Mouse (Mus musculus) kidney, embryonic 16.5 days (tissue): Measurements from ENCODE around the gene Wdr5b. TPM values are rescaled to one million over a fixed set of nuclear protein-coding genes. Genes with fewer than 3 reads are reported as not detected.

Experiments
- ATAC-seq: fragments of 200-750 bp; cut with Nextera tagmentation; 2 replicates; pipeline ENCODE4 v1.8.0; 2017; ENCODE audit warnings: moderate TSS enrichment; ENCODE audit not compliant: low FRiP score, low TSS enrichment
- H3K27ac ChIP-seq: fragments of 300-500 bp; sonication (generic); 2 replicates; pipeline ENCODE4 v1.5.1; 2014; ENCODE audit warnings: low read length
- H3K27me3 ChIP-seq: fragments of 300-500 bp; sonication (generic); 2 replicates; pipeline ENCODE4 v1.6.1; 2014; ENCODE audit warnings: low read length, control low read depth, mixed read lengths; ENCODE audit not compliant: insufficient read depth
- H3K36me3 ChIP-seq: fragments of 300-500 bp; sonication (generic); 2 replicates; pipeline ENCODE4 v1.6.1; 2014; ENCODE audit warnings: low read length, control low read depth, mixed read lengths; ENCODE audit not compliant: insufficient read depth
- H3K4me1 ChIP-seq: fragments of 300-500 bp; sonication (generic); 2 replicates; pipeline ENCODE4 v1.6.1; 2014; ENCODE audit warnings: low read length, control low read depth, mixed read lengths; ENCODE audit not compliant: insufficient read depth
- H3K4me2 ChIP-seq: fragments of 300-500 bp; sonication (generic); replicated peaks from 2 replicates; pipeline ENCODE4 v1.6.1; 2014; ENCODE audit warnings: low read depth, low read length
- H3K4me3 ChIP-seq: fragments of 300-500 bp; sonication (generic); 2 replicates; pipeline ENCODE4 v1.5.1; 2014; ENCODE audit warnings: mild to moderate bottlenecking, low read length
- H3K9ac ChIP-seq: fragments of 300-500 bp; sonication (generic); replicated peaks from 2 replicates; pipeline ENCODE4 v1.6.1; 2014; ENCODE audit warnings: low read length
- H3K9me3 ChIP-seq: fragments of 300-500 bp; sonication (generic); 2 replicates; pipeline ENCODE4 v1.6.1; 2016; ENCODE audit warnings: low read length, control low read depth
- WGBS: fragments of 180-500 bp; shearing (Covaris S2); extraction: QIAGEN DNeasy Blood & Tissue Kit; methylation state at CpG from one replicate; pipeline ENCODE4 v1.1.7; 2014; 5-methylcytosine and 5-hydroxymethylcytosine counted together
- polyA plus RNA-seq: library from polyadenylated mRNA; unstranded; fragments of >200 nt; fragmentation: Nextera tagmentation; extraction: Ambion mirVana; gene quantifications from 2 replicates; pipeline ENCODE4 v1.2.1, GENCODE M21; 2015

Gene Wdr5b
- polyA plus RNA-seq, 1 experiment from 2014 or later = 9.3 TPM

DNA sequence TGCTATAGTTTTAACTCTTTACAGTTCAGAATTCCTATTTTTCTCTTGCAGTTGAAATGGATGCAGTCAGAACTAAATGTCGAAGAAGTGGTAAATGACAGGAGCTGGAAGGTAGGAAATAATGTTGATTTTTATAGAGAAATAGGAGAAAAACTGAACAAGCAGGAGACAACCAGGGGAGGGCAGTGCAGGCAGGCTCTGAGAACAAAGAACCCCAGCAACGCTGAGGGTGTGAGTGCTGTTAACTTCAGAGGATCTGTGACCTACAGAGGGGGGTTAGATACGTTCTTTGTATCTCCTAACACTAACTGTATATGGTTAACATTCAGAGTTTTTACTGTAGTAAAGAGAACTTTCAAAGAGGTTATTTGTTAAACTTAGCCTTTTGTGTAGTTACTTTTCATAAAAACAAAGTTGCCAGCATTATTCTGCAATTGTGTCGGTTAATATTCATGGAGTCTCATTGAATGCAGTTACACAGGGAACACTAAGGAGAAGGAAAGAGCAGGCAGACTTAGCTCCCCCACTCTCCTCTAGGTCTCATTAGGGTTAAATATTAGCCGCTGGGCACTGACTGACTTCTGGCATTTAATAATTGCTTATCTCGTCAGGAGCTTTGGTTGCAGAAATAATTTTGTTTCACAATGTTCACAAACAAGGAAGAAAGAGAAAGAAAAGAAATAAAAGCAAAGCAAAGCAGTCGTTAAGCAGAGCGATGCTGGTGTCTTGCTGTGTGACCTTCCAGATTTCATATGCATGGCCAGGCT, 49.0 kb downstream of the Wdr5b start:
- no peak overlapping the region for H3K4me3 ChIP-seq
- H3K36me3 ChIP-seq = peaks cover 25% of the 10 kb centered on the region
- H3K4me1 ChIP-seq = no peaks in the 10 kb centered on the region
- ATAC-seq = no peak
- H3K27ac ChIP-seq = peak overlapping the region; percentile 28; the same call in 1 of the 2 replicates
- 70% methylated on average over 8 of the region's 8 CpGs for whole genome bisulfite sequencing
- H3K4me2 ChIP-seq = no peak overlapping the region
- H3K27me3 ChIP-seq = no peaks in the 10 kb centered on the region
- no peak overlapping the region for H3K9ac ChIP-seq
- H3K9me3 ChIP-seq = no peaks in the 10 kb centered on the region

DNA sequence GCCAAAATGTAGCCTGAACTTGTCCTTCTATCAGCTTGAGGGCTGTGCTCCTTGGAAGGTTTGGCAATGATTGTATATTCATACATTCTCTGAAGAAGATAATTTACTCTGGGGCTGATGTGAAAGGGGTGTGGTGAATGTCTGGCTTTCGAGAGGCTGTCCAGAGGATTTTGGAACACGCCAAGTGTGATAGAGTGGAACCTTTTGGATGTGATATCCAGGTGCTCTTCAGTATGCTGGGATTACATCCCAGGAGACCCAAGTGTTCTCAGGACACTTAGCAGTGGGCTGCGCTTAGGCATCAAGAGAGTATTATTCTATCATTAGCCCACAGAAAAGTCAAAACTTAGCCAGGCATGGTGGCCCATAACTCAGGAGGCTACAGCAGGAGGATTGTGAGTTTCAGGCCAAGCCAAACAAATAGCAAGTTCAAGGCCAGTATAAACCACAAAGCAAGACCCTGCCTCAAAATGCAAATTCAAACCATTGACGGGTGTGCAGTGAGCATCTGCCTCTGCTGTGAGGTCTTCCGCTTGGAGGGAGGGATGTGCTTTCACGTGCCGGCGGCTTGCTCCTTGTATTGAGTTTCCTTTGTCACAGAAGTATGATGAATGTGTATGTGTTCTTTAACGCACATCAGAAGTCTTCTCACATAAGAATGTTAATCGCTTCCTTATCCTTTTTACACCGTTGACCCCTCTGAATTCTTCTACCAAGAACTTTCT, 50.0 kb downstream of the Wdr5b start:
- H3K36me3 ChIP-seq = peaks cover 25% of the 10 kb centered on the region

More for the DNA sequence above, 50.0 kb downstream of the Wdr5b start:
- Histone ChIP-seq H3K4me2 (no peak overlapping the region), H3K27ac (no peak overlapping the region), H3K9me3 (no peaks in the 10 kb centered on the region), H3K27me3 (no peaks in the 10 kb centered on the region), H3K4me1 (no peaks in the 10 kb centered on the region), H3K4me3 (no peak overlapping the region), H3K9ac (no peak overlapping the region)
- ATAC-seq = no peak
- 91% methylated on average over 11 of the region's 11 CpGs for WGBS

Other genes with a start within 250 kb of the Wdr5b start
- 1.3 and 1.4 TPM in 2 replicates for gene Parp14, start 169.6 kb upstream of the Wdr5b start, polyA plus RNA-seq
- gene Parp9, start 102.7 kb upstream of the Wdr5b start, polyA plus RNA-seq = 4.8 and 5.0 TPM in 2 replicates
- gene Dtx3l, start 102.0 kb upstream of the Wdr5b start, polyA plus RNA-seq = 3.9 and 4.5 TPM in 2 replicates
- gene Kpna1, start 62.4 kb upstream of the Wdr5b start, polyA plus RNA-seq = 35.9 and 38.2 TPM in 2 replicates
- 317 and 325 TPM in 2 replicates for gene Fam162a, start 30.4 kb downstream of the Wdr5b start, polyA plus RNA-seq
- 80.7 and 86.8 TPM in 2 replicates for gene Ccdc58, start 30.5 kb downstream of the Wdr5b start, polyA plus RNA-seq
- gene Csta1, start 90.1 kb downstream of the Wdr5b start, polyA plus RNA-seq = 0.05 and 0.12 TPM in 2 replicates
- 1.0 TPM in 2 replicates for gene Stfa2l1, start 115.6 kb downstream of the Wdr5b start, polyA plus RNA-seq
- gene Gm5483, start 143.0 kb downstream of the Wdr5b start, polyA plus RNA-seq = 1.6 and 1.7 TPM in 2 replicates
- gene Gm5416, start 169.2 kb downstream of the Wdr5b start, polyA plus RNA-seq = 0.74 TPM in 1 of 2 replicates, not detected in the other
- gene 2010005H15Rik, start 180.3 kb downstream of the Wdr5b start, polyA plus RNA-seq = not detected in 2 replicates
- 2.9 and 4.2 TPM in 2 replicates for gene Stfa1, start 235.8 kb downstream of the Wdr5b start, polyA plus RNA-seq